Mouse (Mus musculus) right cerebral cortex, postnatal 25 days (tissue): ENCODE data around the gene Hps5.

Experiments
- DNase-seq: peaks from one replicate; pipeline ENCODE4 v3.0.0; 2022

Gene Hps5

GRCm38 (mm10) chr7:46732458-46732857 lies 63.4 kb downstream of the Hps5 start, which contains the start of gene Saa4:
Gene Saa4 (minus strand): TSS chr7:46732603.
- DNase-seq: no peak

DNA sequence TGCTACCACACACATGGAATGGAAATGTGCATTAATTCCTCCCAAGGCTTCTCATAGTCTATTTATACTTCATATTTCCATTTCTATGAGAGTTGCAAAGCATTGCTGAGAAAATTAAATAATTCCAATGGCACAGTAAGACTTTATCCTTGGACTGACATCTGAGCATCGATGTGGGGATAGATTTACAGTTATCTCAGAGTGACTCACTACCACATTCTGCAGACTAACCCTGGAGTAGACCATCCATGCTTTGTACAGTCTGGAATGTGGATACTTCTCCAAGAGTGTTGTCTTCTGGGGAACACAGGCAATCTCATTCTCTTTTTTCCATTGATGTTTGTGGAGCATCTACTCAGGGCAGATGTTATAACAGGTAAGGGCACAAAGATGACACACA lies 68.3 kb downstream of the Hps5 start:
- no peak for DNase-seq

- peak; percentile 19 for DNase-seq
These were observed 71.5 kb downstream of the Hps5 start for GRCm38 (mm10) chr7:46724396-46724795.

DNA sequence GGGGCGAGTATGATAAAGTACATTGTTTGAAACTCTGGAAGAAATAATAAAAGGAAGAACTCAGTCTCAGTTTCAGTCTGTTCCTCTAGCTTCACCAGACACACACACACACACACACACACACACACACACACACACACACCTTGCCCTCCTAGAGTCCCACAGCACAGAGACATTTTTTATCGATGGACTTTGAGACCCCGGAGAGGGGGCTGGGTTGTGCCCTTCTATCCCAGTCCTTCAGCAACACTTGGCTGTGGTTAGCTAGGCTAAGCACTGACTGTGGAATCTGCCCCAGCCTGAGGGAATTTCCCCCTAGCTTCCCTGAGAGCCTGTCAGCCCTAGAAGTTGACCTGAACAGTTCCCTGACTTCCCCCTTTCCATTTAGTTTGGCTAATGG lies 72.0 kb downstream of the Hps5 start:
- no peak for DNase-seq

GRCm38 (mm10) chr7:46723354-46723753 lies 72.5 kb downstream of the Hps5 start:
- no peak for DNase-seq

- DNase-seq: no peak
These were observed 75.4 kb downstream of the Hps5 start for GRCm38 (mm10) chr7:46720460-46720859.

GRCm38 (mm10) chr7:46719526-46719925 lies 76.3 kb downstream of the Hps5 start:
- no peak for DNase-seq

DNA sequence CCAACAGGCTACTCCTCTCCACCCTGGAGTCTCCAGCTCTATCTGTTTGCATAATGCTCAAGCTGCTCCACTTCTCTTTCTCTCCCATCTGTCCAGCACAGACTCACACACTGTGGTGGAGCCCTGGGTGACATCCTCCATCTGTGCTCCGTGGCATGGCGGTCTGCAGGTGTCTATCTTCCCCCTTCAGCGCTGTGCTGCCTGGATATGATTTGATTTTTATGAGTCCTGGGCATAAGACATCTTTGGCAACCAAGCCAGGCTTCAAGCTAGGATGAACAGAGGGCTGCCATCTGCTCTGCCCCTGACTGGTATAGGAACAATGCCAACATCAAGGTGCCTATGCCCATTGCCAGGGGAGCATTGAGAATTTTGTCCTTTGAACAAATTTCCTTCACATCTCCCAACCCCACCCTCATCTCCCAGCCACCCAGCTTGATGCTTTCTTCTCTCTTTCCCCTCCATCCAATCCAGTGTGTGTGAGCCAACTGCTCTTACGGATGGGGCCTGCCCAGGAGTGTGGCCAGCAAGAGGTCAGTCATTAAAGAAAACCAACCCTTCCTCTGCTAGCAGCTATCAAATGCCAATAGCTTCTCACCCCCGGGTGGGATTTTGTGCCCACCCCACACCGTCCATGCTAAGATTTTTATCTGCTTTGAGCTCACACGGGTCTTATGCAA lies 77.1 kb downstream of the Hps5 start:
- DNase-seq: no peak

DNA sequence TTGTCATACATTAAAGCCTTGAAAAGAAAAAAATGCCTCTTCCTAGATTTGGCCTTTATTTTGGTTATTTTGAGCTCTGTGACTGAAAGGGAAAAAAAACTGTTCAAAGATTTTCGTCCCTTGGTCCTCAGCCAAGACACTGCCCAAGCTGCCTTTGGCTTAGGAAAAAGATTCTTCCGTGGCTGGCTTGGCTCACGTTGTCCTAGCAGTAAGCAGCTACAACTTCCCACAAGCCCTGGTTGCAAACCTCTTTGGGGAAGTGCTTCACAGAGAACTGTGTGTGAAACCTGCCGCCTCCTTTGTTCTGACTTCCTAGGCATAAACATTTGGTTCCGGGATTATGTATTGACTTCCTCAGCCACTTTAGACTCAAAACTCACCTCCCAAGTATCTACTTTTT lies 79.0 kb downstream of the Hps5 start:
- no peak for DNase-seq

DNA sequence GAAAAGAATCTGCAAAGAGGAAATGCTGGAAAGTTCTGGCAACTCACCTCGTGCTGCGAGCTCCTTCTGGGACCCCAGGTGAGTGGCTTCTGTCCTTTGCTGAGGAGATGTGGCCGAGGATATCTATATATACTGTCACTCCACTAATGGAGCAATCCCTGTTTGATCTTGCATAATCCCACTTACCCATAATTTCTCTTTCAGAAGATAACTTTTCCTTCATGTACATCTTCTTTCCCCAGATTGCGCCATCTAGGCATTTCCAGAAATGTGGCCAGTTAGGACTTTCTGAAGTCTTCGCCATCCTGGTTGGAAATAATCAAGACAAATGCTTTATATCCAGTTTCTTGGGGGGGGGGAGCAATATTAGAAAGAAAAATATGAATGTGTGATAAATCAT lies 80.3 kb downstream of the Hps5 start, which contains the start of gene Saa3:
Saa3 (minus strand) TSS at position 101 of the 400 bp plus-strand sequence.
- no peak for DNase-seq

DNA sequence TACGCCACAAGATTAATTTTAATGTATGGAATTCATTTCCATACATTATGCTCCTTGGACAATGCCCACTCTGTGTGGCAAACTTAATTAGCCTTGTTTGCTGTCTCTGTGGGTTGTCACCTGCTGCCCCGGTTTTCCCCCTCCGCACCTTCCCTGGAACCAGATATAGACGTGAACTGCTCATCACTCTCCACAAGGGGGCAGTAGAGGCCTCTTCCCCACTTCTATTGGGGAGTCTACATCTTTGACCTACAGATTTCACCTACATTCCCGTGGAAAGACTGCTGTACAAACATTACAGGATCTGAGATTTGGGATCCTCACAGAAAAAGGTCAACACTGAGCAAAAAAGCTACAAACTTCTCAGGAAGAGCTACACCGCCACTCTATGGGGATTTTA lies 81.3 kb downstream of the Hps5 start:
- DNase-seq: peak; percentile 55

GRCm38 (mm10) chr7:46712250-46712649 lies 83.6 kb downstream of the Hps5 start:
- DNase-seq: no peak
